Mouse (Mus musculus) thymus, postnatal 0 days (tissue): ENCODE data around the gene Zdhhc17. TPM values are rescaled to one million over a fixed set of nuclear protein-coding genes. Genes with fewer than 3 reads are reported as not detected.
A peak's percentile ranks its signal among the peaks of the same experiment; 100 is the strongest.

Experiments used
- DNase-seq: peaks from one replicate; pipeline ENCODE4 v3.0.0-alpha.2; 2015; ENCODE audit warnings: low spot score
- polyA plus RNA-seq: library from polyadenylated mRNA; unstranded; fragments of >200 nt; fragmentation: Nextera tagmentation; extraction: Ambion mirVana; gene quantifications from 2 replicates; pipeline ENCODE4 v1.2.1, GENCODE M21; 2015

Gene Zdhhc17
- polyA plus RNA-seq, 1 experiment from 2014 or later = 21.2 TPM

DNA sequence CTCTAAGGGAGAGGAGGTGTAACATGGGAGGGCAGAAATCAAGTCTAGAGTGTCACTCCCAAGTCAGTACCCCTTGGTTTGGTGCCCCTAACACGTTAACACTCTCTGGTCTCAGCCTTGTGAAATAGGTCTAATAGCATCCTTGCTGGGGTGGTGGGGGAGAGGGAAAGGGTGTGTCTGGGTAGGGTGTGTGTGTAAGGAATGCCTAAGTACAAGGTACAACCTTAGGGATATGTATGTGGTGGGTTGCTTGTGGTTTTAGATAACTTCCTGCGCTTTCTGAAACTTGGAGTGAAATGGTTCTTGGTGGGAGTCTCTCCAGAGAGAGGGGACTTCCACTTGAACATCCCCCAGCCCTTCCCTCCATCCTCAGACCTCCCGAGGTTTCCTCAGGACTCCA lies 88.0 kb downstream of the Zdhhc17 start:
- no peak for DNase-seq

- no peak for DNase-seq
These were observed 89.5 kb downstream of the Zdhhc17 start for GRCm38 (mm10) chr10:110920368-110920950.

- DNase-seq = peak; percentile 74
These were observed 90.2 kb downstream of the Zdhhc17 start, which contains the start of gene Csrp2 for GRCm38 (mm10) chr10:110919531-110920343. Csrp2 (plus strand) TSS chr10:110919789.

DNA sequence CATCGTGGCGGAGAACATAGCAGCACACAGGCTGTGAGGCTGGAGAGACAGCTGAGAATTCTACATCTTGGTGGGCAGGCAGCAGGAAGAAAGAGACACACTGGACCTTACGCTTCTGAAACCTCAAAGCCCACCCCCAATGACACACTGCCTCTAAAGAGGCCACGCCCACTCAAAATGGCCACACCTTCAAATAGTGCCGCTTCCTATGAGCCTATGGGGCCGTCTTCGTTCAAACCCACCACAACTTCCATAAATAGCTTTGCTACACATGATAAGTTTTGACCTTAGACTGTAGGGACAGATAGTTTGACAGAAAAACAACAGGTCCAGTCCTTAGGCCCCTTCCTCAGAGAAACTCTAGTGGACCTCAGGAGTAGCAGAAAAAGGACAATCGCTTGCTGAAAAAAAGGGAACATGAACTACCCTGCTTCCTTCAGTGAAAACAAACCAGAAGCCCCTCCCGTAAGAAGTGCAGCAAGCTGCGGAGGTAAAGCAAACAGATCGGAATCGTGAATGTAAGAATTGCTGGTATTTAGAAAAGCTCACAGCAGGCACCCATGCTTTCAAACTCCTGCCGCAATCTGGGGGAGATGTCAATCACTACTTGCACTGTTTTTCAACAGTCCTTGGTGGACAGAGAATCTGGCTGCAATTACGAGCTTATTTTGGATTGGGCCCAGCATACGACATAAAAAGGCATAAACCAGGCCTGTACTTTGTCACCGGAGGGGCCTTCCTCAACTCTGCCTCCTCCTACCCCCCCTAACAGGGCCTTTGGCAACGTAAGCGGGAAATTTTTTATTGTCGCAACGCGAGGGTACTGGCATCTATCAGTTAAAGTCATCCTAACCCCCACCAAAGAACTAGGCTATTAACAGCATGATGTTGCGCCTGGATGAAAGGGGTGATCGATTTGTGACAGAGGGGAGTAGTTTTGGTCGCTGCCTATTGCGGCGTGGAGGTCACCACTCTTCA lies 91.2 kb downstream of the Zdhhc17 start:
- peak; percentile 7 for DNase-seq

GRCm38 (mm10) chr10:110917521-110917920 lies 92.4 kb downstream of the Zdhhc17 start:
- no peak for DNase-seq

DNA sequence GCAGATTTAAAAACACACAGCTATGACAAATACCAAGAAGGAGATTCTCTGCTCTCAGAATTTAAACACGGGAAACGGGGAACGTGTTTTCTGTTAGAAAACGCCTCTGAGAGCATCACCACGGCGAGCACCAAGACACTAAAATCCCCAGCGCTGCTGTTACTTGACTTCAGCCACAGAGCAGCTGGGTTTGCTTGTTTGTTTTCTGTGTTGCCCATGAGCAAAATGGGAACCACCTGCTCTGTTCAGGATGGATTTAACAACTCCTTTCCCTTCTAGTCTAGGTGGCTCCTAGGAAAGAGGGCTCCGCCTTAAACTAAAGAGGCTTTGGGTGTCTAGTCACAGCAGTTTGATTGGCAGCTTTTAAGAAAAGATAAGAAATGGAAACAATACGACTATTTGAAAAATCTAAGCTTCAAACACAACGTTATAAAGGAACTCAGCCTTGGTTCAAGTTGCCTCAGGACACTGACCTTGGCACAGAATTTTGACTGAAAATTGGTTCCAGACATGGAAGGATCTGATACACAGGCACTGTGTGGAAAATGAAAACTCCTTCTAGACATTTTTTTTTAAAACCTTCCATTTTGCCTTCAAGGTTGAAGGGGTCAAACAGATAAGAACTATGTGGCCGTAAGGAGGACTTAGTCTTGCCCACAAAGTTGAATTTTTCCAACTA lies 93.1 kb downstream of the Zdhhc17 start:
- DNase-seq = no peak

- no peak for DNase-seq
These were observed 106.1 kb downstream of the Zdhhc17 start for GRCm38 (mm10) chr10:110903862-110904261.

- no peak for DNase-seq
These were observed 110.0 kb downstream of the Zdhhc17 start for GRCm38 (mm10) chr10:110899744-110900501.

Other genes starting within 250 kb of the Zdhhc17 start
- gene Csrp2, start 90.4 kb downstream of the Zdhhc17 start, polyA plus RNA-seq = 31.6 and 36.1 TPM in 2 replicates
- gene Osbpl8, start 154.6 kb upstream of the Zdhhc17 start, polyA plus RNA-seq = 28.1 and 35.3 TPM in 2 replicates